Mouse (Mus musculus) MN1 (cell line): ENCODE data around the gene Emid1.
"Not testable (repeated sequence)": the region's sequence is repeated elsewhere in the genome, so short reads cannot be mapped to it uniquely, and the experiment has no call there.

Experiments
- DNase-seq: peaks from one replicate; pipeline ENCODE4 v3.0.0-alpha.2; 2016; ENCODE audit warnings: low spot score

Gene Emid1

GRCm38 (mm10) chr11:5103986-5104509 lies 48.0 kb downstream of the Emid1 start:
- DNase-seq: no peak

GRCm38 (mm10) chr11:5102384-5102783 lies 49.7 kb downstream of the Emid1 start:
- DNase-seq: no peak

GRCm38 (mm10) chr11:5101641-5102040 lies 50.4 kb downstream of the Emid1 start:
- peak; percentile 40 for DNase-seq

GRCm38 (mm10) chr11:5100801-5101200 lies 51.3 kb downstream of the Emid1 start:
- no peak for DNase-seq

GRCm38 (mm10) chr11:5100283-5100682 lies 51.8 kb downstream of the Emid1 start:
- peak; percentile 64 for DNase-seq

GRCm38 (mm10) chr11:5099576-5100183 lies 52.4 kb downstream of the Emid1 start:
- peak; percentile 92 for DNase-seq

GRCm38 (mm10) chr11:5098736-5099542 lies 53.1 kb downstream of the Emid1 start, which contains the start of the genes Rhbdd3 and Ewsr1:
Rhbdd3 (plus strand) TSS chr11:5098926.
Ewsr1 (minus strand) TSS chr11:5099266.
- DNase-seq: peak; percentile 99

GRCm38 (mm10) chr11:5098035-5098735 lies 53.9 kb downstream of the Emid1 start:
- peak; percentile 72 for DNase-seq

GRCm38 (mm10) chr11:5096480-5097020 lies 55.5 kb downstream of the Emid1 start:
- no peak for DNase-seq

GRCm38 (mm10) chr11:5095877-5096276 lies 56.2 kb downstream of the Emid1 start:
- DNase-seq: no peak

- peak; percentile 65 for DNase-seq
These were observed 60.4 kb downstream of the Emid1 start for GRCm38 (mm10) chr11:5091706-5092105.

GRCm38 (mm10) chr11:5089147-5089546 lies 62.9 kb downstream of the Emid1 start:
- DNase-seq: no peak

GRCm38 (mm10) chr11:5076843-5077242 lies 75.2 kb downstream of the Emid1 start:
- not testable (repeated sequence) for DNase-seq

- DNase-seq: no peak
These were observed 76.3 kb downstream of the Emid1 start for GRCm38 (mm10) chr11:5075760-5076159.

- DNase-seq: no peak
These were observed 77.2 kb downstream of the Emid1 start for GRCm38 (mm10) chr11:5074882-5075281.

GRCm38 (mm10) chr11:5068126-5068971 lies 83.7 kb downstream of the Emid1 start:
- DNase-seq: no peak

- no peak for DNase-seq
These were observed 85.0 kb downstream of the Emid1 start for GRCm38 (mm10) chr11:5067063-5067462.

- DNase-seq: peak; percentile 96
These were observed 86.8 kb downstream of the Emid1 start, which contains the start of gene Gas2l1 for GRCm38 (mm10) chr11:5065056-5065821. Gas2l1 (minus strand) TSS chr11:5065327.

GRCm38 (mm10) chr11:5064282-5065055 lies 87.6 kb downstream of the Emid1 start:
- no peak for DNase-seq
